Mouse (Mus musculus): ENCODE measurements around the gene Calm1. TPM values are rescaled to one million over a fixed set of nuclear protein-coding genes. Genes with fewer than 3 reads are reported as not detected.
A peak's percentile ranks its signal among the peaks of the same experiment; 100 is the strongest.
"Not testable (repeated sequence)": the region's sequence is repeated elsewhere in the genome, so short reads cannot be mapped to it uniquely, and the experiment has no call there.

Gene Calm1
- 100 to 1,000 TPM; 568 to 588 TPM for total RNA-seq (2021)
- long read RNA-seq, experiment 1, full-length matches to known transcripts, result 1,986 of 2,230 reads
- long read RNA-seq, experiment 1, partial matches to known transcripts, result 236 of 2,230 reads
- long read RNA-seq, experiment 1, other reads (novel, unspliced or antisense), result 8 of 2,230 reads
- long read RNA-seq, experiment 2, full-length matches to known transcripts, result 1,518 of 1,727 reads
- long read RNA-seq, experiment 2, partial matches to known transcripts, result 22 of 1,727 reads
- long read RNA-seq, experiment 2, other reads (novel, unspliced or antisense), result 187 of 1,727 reads

DNA sequence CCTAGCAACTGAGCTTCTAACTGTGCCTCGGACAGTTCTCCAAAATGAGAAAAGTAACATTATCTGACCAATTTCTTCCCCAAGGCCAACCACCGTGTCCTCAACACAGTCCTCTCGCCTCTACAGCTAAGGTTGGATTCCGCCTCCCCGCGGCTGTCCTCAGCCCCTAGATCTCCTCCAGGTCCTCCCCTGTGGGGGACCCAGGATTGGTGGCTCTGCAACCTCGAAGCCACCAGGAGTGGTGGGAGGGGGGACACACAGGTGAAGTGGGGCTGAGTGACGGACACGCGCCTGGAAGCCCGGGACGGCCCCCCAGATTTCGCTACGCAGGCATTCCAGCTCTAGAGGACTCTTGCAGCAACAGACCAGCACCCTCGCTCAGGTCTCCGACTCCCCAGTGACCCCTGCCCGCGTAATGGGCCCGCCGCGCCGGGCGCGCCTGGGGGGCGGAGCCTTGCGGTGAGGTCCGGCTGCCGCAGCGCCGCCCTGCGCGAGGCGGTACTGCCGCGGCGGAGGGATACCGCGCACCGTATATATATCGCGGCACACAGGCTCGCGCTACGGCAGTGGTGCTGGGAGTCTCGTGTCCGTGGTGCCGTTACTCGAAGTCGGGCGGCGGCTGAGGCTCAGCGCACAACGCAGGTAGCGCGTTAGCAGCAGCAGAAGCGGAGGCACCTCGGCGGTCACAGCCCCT, at the start of gene Calm1:
Gene Calm1 (plus strand): TSS at position 469 of the 694 bp plus-strand sequence.
- peak; percentile 94 for DNase-seq (ENCODE audit: low spot score)

GRCm38 (mm10) chr12:100152466-100152865, 46.8 kb upstream of the Calm1 start:
- no peak for DNase-seq (ENCODE audit: low spot score)

DNA sequence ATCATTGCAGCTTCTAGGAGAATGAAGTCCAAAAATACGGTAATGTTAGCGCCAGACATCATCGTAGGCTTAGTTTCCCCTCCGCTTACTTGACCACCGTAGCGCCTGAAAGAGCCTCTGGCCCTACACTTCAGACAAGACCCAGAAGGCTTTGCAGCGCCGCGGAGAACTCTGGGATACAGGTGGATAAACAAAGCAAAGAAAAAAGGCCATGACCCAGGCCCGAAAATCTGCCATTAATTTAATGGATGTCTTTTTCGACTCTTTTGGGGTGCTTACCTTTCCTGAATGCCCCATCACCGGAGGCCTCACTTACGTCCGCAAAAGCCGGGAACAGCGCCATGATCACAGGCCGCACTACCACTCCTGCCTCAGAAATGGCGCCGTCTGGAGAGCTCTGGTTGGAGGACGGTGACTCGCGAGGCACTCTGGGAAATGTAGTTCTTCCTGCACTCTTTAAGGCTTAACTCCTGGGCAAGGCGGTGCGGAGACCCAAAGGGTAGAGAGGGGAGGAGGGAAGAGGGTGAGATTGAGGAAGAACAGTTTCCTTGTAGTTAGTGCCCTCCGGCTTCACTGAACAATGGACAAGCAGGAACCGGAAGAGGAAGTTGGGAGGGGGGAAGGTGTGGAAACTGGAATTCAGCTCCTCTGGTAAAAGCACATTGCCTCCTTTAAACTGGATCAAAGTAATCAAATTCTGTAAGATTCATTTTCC, 39.8 kb upstream of the Calm1 start, which contains the start of gene Nrde2:
Gene Nrde2 (minus strand): TSS at position 393 of the 715 bp plus-strand sequence.
- DNase-seq (ENCODE audit: low spot score), result peak; percentile 93

DNA sequence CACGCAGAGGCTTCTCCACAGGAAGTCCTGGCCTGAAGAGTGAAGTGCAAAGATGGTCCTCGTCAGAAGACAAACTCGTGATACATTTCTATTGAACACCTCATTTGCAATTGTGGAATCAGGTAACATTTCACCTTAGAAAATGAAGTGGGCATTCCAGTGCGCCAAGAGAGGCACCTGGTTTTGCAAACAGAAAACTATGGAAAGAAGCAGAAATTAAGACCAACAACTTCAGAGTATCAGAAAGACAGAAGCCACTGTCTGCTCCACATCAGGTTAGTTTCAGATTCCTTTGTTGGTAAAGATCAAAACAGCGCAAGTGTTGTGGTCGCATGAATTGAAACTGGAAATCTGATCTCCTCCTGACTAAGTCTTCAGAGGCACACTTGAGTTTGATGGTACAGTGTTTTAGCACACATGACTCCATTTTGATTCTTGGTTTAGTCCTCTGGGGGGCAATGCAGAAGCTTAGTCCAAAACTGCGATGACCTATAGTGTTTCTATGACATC, 34.2 kb upstream of the Calm1 start:
- no peak for DNase-seq (ENCODE audit: low spot score)

GRCm38 (mm10) chr12:100166177-100166576, 33.1 kb upstream of the Calm1 start:
- peak; percentile 36 for DNase-seq (ENCODE audit: low spot score)

- DNase-seq (ENCODE audit: low spot score), result no peak
Measured at GRCm38 (mm10) chr12:100166939-100167338, 32.3 kb upstream of the Calm1 start.

DNA sequence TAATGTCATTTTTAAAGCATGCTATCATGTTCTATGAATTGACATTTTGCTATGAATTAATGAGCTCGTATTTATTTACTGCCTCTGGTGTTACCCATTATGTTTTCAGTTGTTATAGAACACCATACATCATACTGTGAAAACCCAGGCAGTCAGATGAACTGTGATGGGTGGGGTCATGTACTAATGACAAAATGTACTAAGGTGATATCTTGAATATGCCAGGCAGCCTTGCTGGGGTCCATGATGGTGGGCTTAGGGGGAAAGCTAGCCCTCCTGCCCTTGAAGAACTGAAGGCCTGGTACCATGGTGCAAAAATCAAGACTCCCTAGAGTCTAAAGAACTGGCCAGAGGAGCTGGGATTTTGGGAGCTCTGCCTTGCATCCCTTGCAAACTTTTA, 31.7 kb upstream of the Calm1 start:
- no peak for DNase-seq (ENCODE audit: low spot score)

DNA sequence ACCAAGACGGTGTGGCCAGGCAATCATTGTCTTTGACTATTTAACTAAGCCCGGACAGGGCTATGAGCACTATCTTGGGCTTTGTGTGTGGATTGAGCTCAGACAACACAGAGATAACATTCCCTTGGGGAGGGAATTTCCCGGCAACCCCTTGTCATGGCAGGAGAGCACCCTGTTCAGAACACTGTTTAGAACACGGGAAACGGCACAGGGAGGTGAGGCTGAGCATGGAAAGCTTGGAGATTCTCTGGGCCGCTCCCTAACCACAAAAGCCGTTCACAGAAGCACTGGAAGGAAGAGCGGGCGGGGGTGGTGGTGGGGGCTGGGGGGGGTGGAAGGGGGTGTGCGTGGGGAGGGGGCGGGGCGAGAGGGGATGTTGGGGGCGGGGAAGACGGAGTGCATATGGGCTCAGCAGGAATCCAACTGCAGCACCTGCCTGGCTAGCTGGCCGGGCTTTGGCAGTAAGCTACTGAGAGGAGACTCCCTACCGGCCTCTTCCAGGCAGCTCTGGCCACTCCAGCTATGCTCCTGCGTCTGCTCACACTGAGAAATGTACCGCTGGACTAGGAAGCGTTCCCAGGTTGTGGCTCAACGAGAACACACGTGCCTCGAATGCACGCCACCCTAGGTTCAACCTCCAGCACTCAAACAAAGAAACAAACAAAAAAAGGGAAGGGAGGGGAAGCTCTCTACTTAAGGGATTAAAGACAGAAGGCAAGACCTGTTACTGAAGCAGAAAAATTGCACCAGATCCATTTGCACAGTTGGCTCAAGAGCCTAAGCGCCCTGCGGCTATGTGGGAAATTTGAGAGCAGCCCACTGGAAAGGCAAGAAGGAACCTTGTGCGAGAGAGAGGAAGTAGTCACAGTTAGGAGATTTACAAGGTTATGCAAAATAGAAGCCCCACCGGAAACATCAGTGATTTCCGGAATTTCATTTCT, 31.0 kb upstream of the Calm1 start:
- DNase-seq (ENCODE audit: low spot score), result peak; percentile 34

DNA sequence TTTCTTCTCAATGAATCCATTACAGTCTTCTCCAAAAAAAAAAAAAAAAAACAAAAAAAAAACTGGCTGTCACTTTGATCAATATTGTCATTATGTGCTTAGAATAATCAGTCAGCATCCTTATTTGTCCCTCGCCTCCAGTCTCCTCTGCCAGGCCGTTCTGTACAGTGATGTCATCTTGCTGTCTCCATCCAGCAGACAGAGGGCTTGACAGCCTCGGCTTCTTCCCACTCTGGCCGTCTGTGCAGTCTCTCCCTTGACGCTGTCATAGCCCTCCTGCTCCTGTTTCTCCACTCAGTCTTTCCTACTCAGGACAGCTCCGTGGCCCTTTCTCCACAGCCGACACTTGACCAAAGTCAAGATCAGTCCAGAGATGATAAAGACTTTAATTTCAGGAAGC, 26.8 kb upstream of the Calm1 start:
- DNase-seq (ENCODE audit: low spot score), result no peak

DNA sequence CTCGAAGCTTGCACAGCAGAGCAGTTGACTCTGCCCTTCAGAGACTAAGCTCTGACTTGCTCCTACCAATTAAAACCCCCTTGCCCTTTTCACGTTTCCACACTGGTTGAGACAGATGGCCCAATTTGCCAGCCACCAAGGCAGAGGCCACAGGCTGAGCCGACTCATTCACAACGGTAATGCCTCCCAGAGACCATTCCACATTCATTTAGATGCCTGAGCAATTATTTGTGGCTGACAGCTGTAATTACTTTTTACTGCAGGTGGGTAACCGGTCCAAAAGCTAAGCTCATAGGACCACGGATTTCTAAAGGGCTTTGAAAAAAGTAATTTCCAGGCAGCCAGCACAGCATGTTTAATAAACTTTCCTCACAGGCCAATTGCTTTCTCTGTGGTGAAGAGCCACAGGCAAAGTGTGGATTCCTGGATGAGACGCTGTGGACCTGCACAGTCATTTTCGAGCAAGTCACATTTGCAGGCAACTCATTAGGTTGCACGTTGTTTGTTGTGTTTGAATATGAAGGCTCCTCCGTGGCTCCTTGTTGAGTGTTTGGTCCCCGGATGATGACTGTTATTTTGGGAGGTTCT, 22.7 kb upstream of the Calm1 start:
- DNase-seq (ENCODE audit: low spot score), result no peak

DNA sequence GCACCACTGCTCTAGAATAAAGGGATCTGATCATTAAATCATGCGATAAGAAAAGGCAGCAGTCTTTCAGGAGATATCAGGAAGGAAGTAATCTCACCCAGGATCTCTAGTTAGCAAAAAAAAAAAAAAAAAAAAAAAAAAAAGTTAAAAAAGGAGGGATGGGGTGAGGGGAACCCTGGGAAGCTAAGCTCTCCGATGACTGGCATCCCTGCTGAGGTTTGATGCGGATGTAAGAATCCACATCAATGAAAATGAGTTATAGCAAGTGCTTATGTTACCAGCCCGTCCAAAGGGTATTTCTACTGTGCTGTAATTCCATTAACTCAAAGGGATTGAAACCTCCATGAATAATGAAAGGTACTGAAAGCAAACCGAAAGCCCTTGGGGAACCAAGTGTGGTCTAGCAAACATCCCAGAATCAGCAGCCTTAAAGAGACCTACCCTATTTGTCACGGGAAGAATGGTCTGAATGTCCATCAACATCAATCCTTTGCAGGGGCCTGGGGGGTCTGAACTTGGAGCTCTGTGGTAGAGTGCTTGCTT, 20.3 kb upstream of the Calm1 start:
- DNase-seq (ENCODE audit: low spot score), result no peak

DNA sequence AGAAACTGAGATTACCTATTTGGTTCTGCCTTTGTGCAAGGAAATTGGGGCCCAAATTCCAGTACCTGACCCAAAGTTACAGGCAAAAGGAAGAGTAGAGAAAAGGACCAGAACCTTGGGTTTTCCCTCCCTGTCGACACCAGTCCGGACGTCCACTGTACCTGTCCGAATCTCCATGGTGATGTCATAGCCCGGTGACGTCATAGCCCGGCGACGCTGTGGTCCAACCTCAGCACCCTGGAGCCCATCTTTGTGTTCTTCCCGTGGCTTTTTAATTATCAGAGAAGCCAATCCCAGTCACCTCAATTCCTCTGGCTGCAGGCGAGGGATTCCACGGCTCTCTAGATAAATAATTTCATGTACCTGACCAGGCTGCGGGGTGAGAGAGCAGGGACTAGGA, 18.4 kb upstream of the Calm1 start:
- DNase-seq (ENCODE audit: low spot score), result no peak

- no peak for DNase-seq (ENCODE audit: low spot score)
Measured at GRCm38 (mm10) chr12:100182676-100183075, 16.6 kb upstream of the Calm1 start.

- no peak for DNase-seq (ENCODE audit: low spot score)
Measured at GRCm38 (mm10) chr12:100183970-100184369, 15.3 kb upstream of the Calm1 start.

GRCm38 (mm10) chr12:100184976-100185375, 14.3 kb upstream of the Calm1 start:
- not testable (repeated sequence) for DNase-seq (ENCODE audit: low spot score)

DNA sequence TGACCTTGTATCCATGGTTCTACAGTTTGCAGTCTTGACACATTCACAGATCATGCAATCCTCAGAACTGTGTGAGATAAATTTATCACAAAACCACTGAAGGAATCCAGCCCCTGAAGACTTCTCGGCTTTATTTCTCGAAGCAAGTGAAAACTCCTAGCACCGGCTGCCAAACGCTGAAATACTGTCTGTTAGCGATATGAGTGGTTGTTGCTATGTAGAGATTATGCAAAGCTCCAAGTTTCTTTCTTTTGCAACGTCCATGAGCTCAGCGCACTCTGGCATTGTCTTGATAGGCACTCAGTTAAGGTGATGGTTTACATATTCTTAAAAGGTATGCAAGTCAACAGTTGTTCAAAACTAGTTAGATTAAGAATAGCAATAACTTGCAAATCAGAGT, 13.3 kb upstream of the Calm1 start:
- DNase-seq (ENCODE audit: low spot score), result no peak

- DNase-seq (ENCODE audit: low spot score), result no peak
Measured at GRCm38 (mm10) chr12:100186376-100186775, 12.9 kb upstream of the Calm1 start.

DNA sequence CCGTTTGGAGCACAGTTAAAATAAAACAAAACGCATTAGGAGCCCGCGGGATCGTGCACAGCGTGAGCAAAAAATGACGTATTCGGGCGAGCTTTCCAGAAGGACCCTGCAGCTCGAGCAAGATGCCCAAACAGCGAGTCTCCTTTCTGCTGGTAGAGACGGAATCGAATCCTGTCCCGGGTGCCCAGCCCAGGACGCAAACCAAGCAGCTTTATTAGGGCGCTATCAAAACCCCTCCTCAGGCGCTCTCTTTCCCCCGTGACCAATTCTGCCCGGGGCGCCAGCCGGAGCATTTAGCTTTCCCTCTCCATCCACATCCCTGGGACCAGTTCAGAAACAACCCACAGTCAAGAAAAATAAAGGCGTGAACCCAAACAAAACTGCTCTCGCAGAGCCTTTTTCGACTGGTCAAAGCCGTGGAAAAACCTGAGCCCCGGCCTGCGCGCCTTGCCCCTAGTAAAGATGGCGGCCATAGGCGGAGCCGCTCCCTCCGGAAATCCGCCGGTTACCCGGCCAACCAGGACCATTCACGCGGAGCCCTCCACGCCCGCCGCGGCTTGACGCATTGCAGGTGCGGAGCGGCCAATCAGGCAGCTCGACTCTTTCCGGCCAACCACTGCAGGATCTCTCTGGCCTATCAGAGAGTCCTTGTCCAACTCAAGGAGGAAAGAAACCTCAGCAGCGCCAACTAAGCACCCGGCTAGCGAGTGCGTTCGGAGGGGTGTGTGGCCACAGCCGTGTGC, 12.1 kb upstream of the Calm1 start:
- peak; percentile 99 for DNase-seq (ENCODE audit: low spot score)

DNA sequence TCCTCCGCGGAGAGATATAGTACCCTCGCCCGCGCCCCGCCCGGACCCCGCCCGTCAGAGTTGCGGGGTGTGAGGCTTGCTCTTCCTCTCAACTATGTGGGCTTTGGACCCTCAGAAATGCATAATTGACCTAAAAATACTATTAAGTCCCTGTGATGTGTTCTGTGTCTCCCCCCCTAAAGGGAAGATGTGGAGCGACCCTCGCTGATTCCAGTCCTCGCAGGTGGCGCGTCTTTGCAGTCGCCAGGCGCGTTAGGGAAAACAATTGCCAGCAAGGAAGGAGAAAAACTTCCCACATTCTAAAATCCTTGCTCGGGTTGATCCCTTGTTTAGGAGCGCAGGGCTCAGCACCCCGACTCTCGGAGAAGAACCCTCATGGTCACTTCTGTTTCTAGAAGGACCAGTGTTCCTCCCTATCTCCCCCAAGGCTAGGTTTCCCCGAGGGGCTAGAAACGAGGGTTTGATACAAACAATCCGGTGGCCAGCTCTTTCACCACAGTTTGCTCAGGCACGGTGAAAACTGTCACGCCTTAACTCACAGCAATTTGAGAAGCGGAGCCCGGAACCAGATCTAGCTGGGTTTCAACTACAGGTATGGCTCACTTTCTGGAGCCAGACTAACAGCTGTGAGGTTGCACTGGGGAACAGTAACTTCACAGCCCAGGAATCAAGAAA, 11.3 kb upstream of the Calm1 start:
- peak; percentile 52 for DNase-seq (ENCODE audit: low spot score)
